Mouse (Mus musculus): Measurements from ENCODE around the gene Gas7.

DNA sequence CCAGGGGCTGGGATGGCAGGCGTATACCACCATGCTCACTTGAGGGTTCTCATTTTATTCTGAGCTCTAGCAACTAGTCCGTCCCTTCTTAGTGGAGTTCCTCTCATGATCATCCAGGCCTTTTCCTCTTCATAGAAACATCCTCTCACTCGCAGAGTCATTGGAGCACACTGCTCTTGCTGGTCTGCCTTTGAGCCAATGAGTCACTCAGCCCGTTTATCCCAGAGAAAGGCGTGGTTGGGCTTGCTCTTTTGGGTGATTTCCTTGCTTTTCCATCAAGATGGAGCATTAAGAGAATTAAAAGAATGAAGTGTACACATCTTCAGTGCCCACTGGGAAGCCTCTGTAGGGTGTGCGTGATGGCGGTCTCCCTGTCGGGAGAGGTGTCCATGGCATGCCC lies 206.2 kb downstream of the Gas7 start:
- TF ChIP-seq CTCF (IDR thresholded peaks at IDR 0.05; ENCODE audit: low read depth) (no peak), EP300 (IDR thresholded peaks at IDR 0.05; ENCODE audit: low read depth) (no peak)
